Mouse (Mus musculus): ENCODE measurements around the gene Malrd1.

- TF ChIP-seq CTCF (IDR thresholded peaks at IDR 0.05; ENCODE audit: control insufficient read depth, insufficient read depth, insufficient replicate concordance, low read depth, low read length) (no peak), POLR2A (IDR thresholded peaks at IDR 0.05; ENCODE audit: control insufficient read depth, low read depth, low read length) (no peak)
Observed at GRCm38 (mm10) chr2:15656388-15656787, 130.1 kb downstream of the Malrd1 start.

All from testis, adult 2 months (tissue).